Mouse (Mus musculus) ES-E14 (cell line): ENCODE measurements around the gene Mkln1.

Experiments
- HCFC1 ChIP-seq: IDR thresholded peaks from 2 replicates; pipeline ENCODE4 v1.6.1; 2012; ENCODE audit warnings: low read length, inconsistent platforms, borderline replicate concordance; ENCODE audit not compliant: insufficient read depth
- MAFK ChIP-seq: IDR thresholded peaks from 2 replicates; pipeline ENCODE4 v1.6.1; 2014; ENCODE audit warnings: mild to moderate bottlenecking, low read depth, low read length, inconsistent platforms; ENCODE audit not compliant: insufficient read depth
- ZC3H11A ChIP-seq: IDR thresholded peaks from 2 replicates; pipeline ENCODE4 v1.6.1; 2012; ENCODE audit warnings: low read depth, mild to moderate bottlenecking, inconsistent platforms, low read length, borderline replicate concordance
- ZNF384 ChIP-seq: IDR thresholded peaks from 2 replicates; pipeline ENCODE4 v1.6.1; 2012; ENCODE audit warnings: low read depth, low read length, inconsistent platforms

DNA sequence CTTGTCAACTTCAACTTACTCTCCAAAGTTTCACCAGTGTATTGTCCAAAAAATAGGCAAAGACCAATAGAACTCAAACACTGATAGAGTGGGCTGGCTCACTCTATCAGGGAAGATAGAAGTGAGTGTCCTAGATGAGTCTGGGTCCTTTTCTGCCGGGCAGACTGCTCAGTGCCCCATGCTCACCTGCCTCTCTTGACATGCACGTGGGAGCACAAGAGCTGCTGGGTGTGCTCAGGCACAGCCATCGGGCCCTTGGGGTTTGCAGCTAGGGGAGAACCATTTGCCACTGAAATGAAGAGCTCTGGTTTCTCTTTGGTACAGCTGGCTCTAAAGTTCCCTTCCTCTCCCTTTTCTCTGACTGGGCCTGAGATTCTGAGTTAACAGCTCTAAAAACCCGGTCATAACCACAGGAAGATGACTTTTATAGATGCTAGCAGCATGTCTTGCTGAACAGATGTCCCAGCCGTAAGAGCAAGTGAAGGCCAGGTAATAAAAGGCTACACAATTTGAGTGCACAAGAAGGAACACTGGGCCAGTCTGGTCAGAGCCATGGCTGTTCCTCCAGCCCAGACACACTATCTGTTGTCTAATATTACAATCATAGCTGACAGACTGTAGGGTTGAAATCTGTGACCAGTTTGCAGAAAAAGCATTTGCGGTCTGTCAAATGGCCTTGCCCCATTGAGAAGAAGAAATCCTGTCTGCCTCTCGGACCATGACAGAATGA is 122.1 kb downstream of the Mkln1 start:
- TF ChIP-seq ZC3H11A (no peak), MAFK (no peak), HCFC1 (no peak), ZNF384 (no peak)
